Mouse (Mus musculus) liver, adult 2 months (tissue): ENCODE measurements at regions not wholly inside any gene's neighbourhood (a gene's known extent, or its start where the extent isn't known, plus 50 kb on each side); places are given as distances from the start of the nearest gene placed in this dataset.

Experiments
- DNase-seq: peaks from one replicate; pipeline ENCODE4 v3.0.0-alpha.2; 2011; ENCODE audit warnings: low read depth, low spot score; ENCODE audit errors: extremely low read depth
- H3K27ac ChIP-seq: fragments of 200-500 bp; replicated peaks from 2 replicates; pipeline ENCODE4 v1.5.1; 2012; ENCODE audit warnings: low read depth, mild to moderate bottlenecking, control low read depth, inconsistent platforms, low read length; ENCODE audit not compliant: insufficient read depth
- H3K27me3 ChIP-seq: fragments of 200-500 bp; 2 replicates; pipeline ENCODE4 v1.6.1; 2012; ENCODE audit warnings: mild to moderate bottlenecking, moderate library complexity, low read length, inconsistent platforms; ENCODE audit not compliant: control insufficient read depth, insufficient read depth
- H3K36me3 ChIP-seq: fragments of 200-500 bp; 2 replicates; pipeline ENCODE4 v1.6.1; 2012; ENCODE audit warnings: low read length, inconsistent platforms; ENCODE audit not compliant: control insufficient read depth, insufficient read depth
- H3K4me1 ChIP-seq: fragments of 200-500 bp; 2 replicates; pipeline ENCODE4 v1.6.1; 2011; ENCODE audit warnings: low read length; ENCODE audit not compliant: control insufficient read depth, insufficient read depth
- H3K4me3 ChIP-seq: fragments of 200-500 bp; 2 replicates; pipeline ENCODE4 v1.5.1; 2011; ENCODE audit warnings: low read depth, mild to moderate bottlenecking, control low read depth, low read length, moderate library complexity; ENCODE audit not compliant: insufficient read depth
- H3K79me2 ChIP-seq: fragments of 200-500 bp; 2 replicates; pipeline ENCODE4 v1.6.1; 2012; ENCODE audit warnings: inconsistent platforms, mild to moderate bottlenecking, low read length, moderate library complexity; ENCODE audit not compliant: control insufficient read depth, insufficient read depth
- H3K9ac ChIP-seq: fragments of 200-500 bp; 2 replicates; pipeline ENCODE4 v1.6.1; 2012; ENCODE audit warnings: low read depth, mild to moderate bottlenecking, control low read depth, inconsistent platforms, low read length
- CTCF ChIP-seq: fragments of 200-500 bp; IDR thresholded peaks from 2 replicates; pipeline ENCODE4 v1.5.1; 2011; ENCODE audit warnings: low read depth, low read length, control low read depth
- POLR2A ChIP-seq: fragments of 200-500 bp; IDR thresholded peaks from 2 replicates; pipeline ENCODE4 v1.6.1; 2011; ENCODE audit warnings: low read length, control low read depth; ENCODE audit not compliant: insufficient read depth; ENCODE audit errors: extremely low read depth
- WGBS: fragments of 180-500 bp; shearing (Covaris S2); methylation state at CpG from one replicate; pipeline ENCODE4 v1.1.7; 2018; 5-methylcytosine and 5-hydroxymethylcytosine counted together

GRCm38 (mm10) chr8:126805365-126806180 lies 140.1 kb downstream of the Tomm20 start:
- peak overlapping the region; percentile 95 for H3K27ac ChIP-seq
- H3K4me1 ChIP-seq = peaks cover 33% of the 10 kb centered on the region
- DNase-seq = peak; percentile 98
- TF ChIP-seq CTCF = no peak
- H3K36me3 ChIP-seq = no peaks in the 10 kb centered on the region
- no peak overlapping the region for H3K4me3 ChIP-seq
- 13% methylated on average over 13 of the region's 13 CpGs for WGBS
- no peaks in the 10 kb centered on the region for H3K27me3 ChIP-seq
- H3K9ac ChIP-seq = peak overlapping the region; percentile 67
- H3K79me2 ChIP-seq = no peaks in the 10 kb centered on the region

DNA sequence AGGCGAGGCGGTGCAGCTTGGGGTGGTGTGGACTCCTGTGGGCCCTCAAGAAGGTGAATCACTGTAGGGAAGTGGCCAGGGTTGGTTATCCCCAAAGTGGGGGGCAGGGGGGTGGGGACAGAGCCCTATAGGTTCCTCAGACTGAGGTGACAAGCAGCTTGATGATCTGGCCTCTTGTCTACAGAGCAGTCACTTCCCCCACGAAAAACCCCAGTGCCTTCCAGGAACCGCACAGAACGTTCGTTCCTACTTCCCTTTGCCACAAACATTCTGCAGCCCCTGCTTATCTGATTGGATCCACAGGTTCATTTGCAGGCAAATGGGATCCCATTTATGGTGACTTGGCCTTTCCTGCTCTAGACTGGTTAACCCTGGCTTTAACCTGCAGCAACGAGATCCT lies 141.5 kb downstream of the Tomm20 start:
- no peak overlapping the region for H3K4me3 ChIP-seq
- H3K27me3 ChIP-seq = no peaks in the 10 kb centered on the region
- no peaks in the 10 kb centered on the region for H3K36me3 ChIP-seq
- H3K27ac ChIP-seq = peak overlapping the region; percentile 39
- WGBS = 79% methylated on average over 7 of the region's 7 CpGs
- H3K79me2 ChIP-seq = no peaks in the 10 kb centered on the region
- H3K4me1 ChIP-seq = peaks cover 26% of the 10 kb centered on the region
- DNase-seq = no peak
- TF ChIP-seq CTCF (no peak), POLR2A (no peak)
- no peak overlapping the region for H3K9ac ChIP-seq

GRCm38 (mm10) chr8:126802641-126803040 lies 143.0 kb downstream of the Tomm20 start:
- Histone ChIP-seq H3K4me1 (peaks cover 19% of the 10 kb centered on the region), H3K79me2 (no peaks in the 10 kb centered on the region), H3K36me3 (no peaks in the 10 kb centered on the region), H3K27ac (no peak overlapping the region), H3K4me3 (no peak overlapping the region), H3K9ac (no peak overlapping the region), H3K27me3 (no peaks in the 10 kb centered on the region)
- DNase-seq = no peak
- TF ChIP-seq POLR2A (no peak), CTCF (no peak)
- WGBS = 87% methylated on average over 4 of the region's 4 CpGs

- WGBS = 89% methylated on average over 6 of the region's 6 CpGs
- no peaks in the 10 kb centered on the region for H3K36me3 ChIP-seq
- H3K4me1 ChIP-seq = peaks cover 9% of the 10 kb centered on the region
- H3K9ac ChIP-seq = no peak overlapping the region
- no peak overlapping the region for H3K27ac ChIP-seq
- no peak for DNase-seq
- no peaks in the 10 kb centered on the region for H3K79me2 ChIP-seq
- H3K4me3 ChIP-seq = no peak overlapping the region
- TF ChIP-seq POLR2A (no peak), CTCF (no peak)
- H3K27me3 ChIP-seq = no peaks in the 10 kb centered on the region
Observed at GRCm38 (mm10) chr8:126800976-126801375, 144.7 kb downstream of the Tomm20 start.

- Histone ChIP-seq H3K4me3 (no peak overlapping the region), H3K4me1 (no peaks in the 10 kb centered on the region), H3K79me2 (no peaks in the 10 kb centered on the region), H3K27me3 (no peaks in the 10 kb centered on the region), H3K27ac (no peak overlapping the region), H3K36me3 (no peaks in the 10 kb centered on the region), H3K9ac (no peak overlapping the region)
- no peak for DNase-seq
- TF ChIP-seq POLR2A (no peak), CTCF (no peak)
- 89% methylated on average over 9 of the region's 9 CpGs for WGBS
Observed at GRCm38 (mm10) chr8:126797571-126798334, 147.9 kb downstream of the Tomm20 start.

DNA sequence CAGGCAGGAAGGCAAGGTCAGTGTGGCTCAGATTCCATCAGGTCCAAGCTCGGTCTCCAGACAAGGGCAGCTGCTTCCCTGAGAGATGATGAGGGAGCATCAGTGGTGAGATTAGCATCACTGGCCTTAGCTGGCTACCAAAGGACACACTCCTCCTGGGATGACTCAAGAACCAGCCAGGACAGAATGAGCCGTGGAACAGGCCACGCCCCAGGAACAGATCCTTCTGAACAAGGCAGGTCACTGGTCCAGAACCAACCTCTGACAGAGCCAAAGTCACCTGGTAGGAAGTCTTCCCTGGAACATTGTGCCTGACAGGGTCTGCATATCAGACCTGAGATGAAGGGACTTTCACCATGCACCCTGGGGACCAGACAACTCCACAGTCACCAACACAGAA lies 152.0 kb downstream of the Tomm20 start:
- TF ChIP-seq CTCF = no peak
- no peak for TF ChIP-seq POLR2A

More for the DNA sequence above, 152.0 kb downstream of the Tomm20 start:
- WGBS = 88% methylated on average over 3 of the region's 3 CpGs
- DNase-seq = no peak
- Histone ChIP-seq H3K27ac (no peak overlapping the region), H3K36me3 (no peaks in the 10 kb centered on the region), H3K9ac (no peak overlapping the region), H3K27me3 (no peaks in the 10 kb centered on the region), H3K4me1 (no peaks in the 10 kb centered on the region), H3K4me3 (no peak overlapping the region), H3K79me2 (no peaks in the 10 kb centered on the region)
